Mouse (Mus musculus) spleen, postnatal 14 days (tissue): ENCODE data around the gene Sox14.

Experiments used
- DNase-seq, 2 experiments: peaks; one replicate each; pipeline ENCODE4 v3.0.0; 2021 to 2022; ENCODE audit warnings: low spot score in 2 of 2

Sox14 gene

GRCm38 (mm10) chr9:99875618-99876372 is at the start of gene Sox14:
Gene Sox14, minus strand, starts transcription at chr9:99876170.
- DNase-seq: no peak

- no peak for DNase-seq
These were observed 3.3 kb upstream of the Sox14 start for GRCm38 (mm10) chr9:99879311-99879710.

- DNase-seq: no peak
These were observed 2.6 kb upstream of the Sox14 start for GRCm38 (mm10) chr9:99878588-99878987.

DNA sequence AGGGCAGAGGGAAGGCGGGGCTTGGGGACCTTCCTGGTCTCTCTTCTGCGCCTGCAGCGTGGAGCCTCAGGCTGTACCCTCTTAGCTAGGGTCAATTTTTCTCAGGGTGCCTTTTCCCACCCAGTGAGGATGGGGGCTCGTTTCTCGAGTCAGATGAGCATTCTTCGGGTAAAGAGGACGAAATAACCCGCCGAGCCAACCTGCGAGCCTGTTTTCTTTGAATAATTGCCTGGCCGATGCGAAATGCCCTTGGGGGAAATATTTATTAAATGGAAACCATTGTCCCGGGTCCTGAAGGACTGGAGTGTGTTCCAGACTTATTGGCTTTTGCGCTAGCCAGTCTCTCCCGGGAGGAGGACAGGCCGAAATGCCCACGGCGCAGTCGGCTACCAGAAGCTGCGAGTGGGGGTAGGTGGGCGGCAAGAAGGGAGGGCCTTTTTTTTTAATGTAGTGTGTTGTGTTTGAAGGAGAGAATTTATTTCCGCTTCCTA is 1.1 kb upstream of the Sox14 start:
- DNase-seq: no peak

- DNase-seq: no peak
These were observed 544 bp upstream of the Sox14 start for GRCm38 (mm10) chr9:99876373-99877055.

DNA sequence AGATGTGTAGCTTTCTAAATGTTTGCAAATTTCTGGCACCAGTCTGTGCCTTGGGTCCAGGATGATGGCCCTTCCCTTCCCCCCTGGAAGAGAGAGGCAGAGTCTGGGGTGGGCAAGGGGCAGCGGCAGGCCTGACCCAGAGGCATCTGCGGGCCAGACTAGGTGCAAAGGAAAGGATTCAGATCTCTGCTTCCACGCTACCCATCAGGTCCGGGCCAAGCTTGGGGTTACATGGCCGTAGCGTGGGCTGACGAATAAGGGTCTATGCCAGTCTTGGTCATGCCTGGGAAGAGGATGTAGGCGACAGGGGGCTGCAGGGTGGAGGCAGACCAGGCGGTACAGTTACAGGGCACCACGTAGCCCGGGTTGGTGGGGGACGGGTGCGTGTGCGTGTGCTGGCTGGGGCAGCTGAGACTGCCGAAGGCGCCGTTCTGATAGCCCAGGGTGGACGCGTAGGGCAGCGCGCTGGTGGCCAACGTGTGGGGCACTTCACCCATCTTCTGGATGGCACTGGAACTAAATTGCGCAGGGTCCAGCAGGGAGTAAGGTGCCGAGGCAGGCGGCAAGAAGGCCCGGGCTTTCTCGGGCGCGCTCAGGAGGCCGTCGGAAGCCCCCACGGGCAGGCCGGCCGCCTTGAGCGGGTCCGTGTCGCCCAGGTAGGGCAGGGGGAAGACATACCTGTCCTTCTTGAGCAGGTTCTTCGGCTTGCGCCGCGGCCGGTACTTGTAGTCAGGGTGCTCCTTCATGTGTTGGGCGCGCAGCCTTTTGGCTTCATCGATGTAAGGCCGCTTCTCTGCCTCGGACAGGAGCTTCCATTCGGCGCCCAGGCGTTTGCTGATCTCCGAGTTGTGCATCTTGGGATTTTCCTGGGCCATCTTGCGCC is 994 bp downstream of the Sox14 start:
- DNase-seq: no peak

GRCm38 (mm10) chr9:99873721-99874120 is 2.2 kb downstream of the Sox14 start:
- DNase-seq: no peak

GRCm38 (mm10) chr9:99873116-99873620 is 2.8 kb downstream of the Sox14 start:
- DNase-seq: no peak

DNA sequence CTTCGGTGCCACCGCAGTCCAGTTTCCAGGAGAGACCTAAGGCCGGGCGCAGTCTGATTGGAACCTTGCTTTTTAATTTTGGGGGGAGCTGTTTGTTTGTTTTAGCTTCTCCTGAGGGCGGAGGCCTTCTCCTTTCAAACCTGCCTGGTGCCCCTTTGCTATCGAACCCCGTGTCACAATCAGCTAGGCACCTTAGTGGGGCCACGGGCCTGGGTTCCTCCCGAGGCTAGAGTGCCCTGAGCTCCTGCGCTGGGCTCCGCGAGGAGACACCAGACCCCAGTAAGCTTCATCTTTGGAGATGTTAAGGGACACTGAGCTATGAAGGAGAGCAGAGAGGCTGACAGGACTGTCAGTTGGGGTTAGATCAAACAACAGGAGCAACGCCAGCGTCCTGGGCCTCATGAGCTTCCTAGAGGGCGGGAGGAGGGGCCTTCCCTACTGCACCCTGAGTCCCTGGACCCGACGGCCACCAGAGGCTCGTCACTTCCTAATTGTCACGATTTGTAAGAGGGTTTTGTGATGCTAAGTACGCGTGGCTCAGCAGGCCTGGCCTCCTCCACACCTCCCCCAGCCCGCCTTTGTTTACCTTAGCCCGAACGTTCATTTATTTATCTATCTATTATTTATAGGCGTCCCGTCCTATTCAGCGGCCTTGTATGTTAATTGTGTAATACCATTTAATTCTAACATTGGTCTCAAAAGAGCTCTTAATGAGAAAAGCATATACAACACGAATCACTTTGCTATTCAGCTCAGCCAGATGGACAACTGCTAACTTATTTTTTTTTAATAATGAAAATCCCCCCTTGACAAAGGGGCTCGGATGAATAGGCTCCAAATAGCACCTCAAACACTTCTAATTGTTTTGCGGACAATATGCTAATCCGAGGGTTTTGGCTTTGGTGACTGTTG is 3.5 kb downstream of the Sox14 start:
- no peak for DNase-seq

DNA sequence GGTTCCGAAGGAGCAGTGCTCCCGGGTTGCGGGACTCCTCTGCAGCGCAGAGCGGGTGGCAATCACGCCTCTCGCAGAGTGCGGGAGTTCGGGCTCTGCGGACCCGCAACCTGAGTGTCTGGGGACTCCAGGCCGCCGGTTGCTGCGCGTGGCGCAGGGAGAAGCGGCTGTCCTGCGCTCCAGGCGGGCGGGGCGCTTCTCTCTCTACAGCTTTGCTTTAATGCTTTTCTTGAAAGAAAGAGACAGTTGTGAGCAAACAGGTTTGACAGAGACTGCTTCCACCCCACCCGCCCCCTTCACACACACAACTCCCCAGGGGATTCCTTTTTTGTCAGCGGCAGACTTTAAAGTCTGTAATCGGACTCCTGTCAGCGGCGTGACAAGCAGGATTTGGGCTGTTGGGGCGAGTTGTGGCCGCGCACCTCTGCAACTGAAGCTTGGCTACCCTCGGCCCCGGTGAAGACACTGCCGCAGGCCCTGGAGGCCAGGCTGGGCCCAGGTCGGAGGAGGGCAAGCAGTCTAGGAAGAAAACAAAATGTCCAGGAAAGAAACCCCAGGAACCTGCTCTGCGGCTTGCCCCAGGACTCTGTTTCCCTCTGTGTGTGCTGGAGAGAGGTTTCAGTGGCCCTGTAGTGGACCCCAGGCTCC is 4.3 kb downstream of the Sox14 start:
- DNase-seq: no peak

- DNase-seq: no peak
These were observed 5.0 kb downstream of the Sox14 start for GRCm38 (mm10) chr9:99870780-99871555.

GRCm38 (mm10) chr9:99869936-99870779 is 5.8 kb downstream of the Sox14 start:
- no peak for DNase-seq

GRCm38 (mm10) chr9:99869275-99869674 is 6.7 kb downstream of the Sox14 start:
- no peak for DNase-seq

DNA sequence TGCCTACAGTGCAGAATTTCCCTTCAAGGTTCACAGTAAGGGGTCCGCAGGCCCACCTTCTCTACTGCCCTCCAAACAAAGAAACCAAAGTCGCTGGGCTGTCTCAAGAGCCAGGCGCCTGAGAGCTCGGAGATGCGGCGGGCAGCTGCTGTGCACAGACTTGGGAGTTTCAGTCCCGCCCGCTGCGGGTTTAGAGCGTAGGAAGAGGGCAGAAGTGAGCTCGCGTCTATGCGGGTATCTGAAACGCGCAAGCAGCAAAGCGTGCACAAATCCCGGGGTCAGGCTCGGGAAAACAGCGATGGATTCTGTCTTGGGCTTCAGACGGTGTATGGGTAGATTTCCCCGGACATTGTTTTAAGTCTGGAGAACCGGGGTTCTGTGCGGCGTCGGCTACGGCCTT is 7.4 kb downstream of the Sox14 start:
- DNase-seq: no peak

GRCm38 (mm10) chr9:99868054-99868453 is 7.9 kb downstream of the Sox14 start:
- no peak for DNase-seq

- no peak for DNase-seq
These were observed 13.0 kb downstream of the Sox14 start for GRCm38 (mm10) chr9:99862936-99863335.

GRCm38 (mm10) chr9:99854486-99854885 is 21.5 kb downstream of the Sox14 start:
- no peak for DNase-seq

- no peak for DNase-seq
These were observed 22.6 kb downstream of the Sox14 start for GRCm38 (mm10) chr9:99853356-99853755.

DNA sequence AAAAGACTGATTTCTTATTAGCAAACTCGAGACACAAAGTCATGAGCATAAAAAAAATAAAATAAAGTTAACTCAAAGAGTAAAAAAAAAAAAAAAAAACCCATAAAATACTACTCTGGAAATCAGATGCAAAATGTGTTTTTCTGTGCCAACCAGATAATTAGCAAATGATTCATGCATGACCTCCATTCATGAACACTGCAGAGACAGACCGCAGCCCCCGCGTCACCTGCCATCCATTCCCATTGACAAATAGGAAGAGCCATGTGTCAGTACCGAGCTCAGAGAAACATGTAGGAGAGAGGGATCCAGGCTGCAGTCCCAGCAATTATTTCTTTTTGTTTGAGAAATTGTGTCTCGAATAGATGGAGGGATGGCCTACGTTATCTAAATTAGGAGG is 25.6 kb downstream of the Sox14 start:
- no peak for DNase-seq
